Mouse (Mus musculus) thymus, postnatal 36 days (tissue): ENCODE measurements around the gene Klhl35.
"Not testable (repeated sequence)": the region's sequence is repeated elsewhere in the genome, so short reads cannot be mapped to it uniquely, and the experiment has no call there.

Experiments
- DNase-seq, 2 experiments: peaks; one replicate each; pipeline ENCODE4 v3.0.0; 2022; ENCODE audit warnings: mixed read lengths in 2 of 2

Klhl35 gene

DNA sequence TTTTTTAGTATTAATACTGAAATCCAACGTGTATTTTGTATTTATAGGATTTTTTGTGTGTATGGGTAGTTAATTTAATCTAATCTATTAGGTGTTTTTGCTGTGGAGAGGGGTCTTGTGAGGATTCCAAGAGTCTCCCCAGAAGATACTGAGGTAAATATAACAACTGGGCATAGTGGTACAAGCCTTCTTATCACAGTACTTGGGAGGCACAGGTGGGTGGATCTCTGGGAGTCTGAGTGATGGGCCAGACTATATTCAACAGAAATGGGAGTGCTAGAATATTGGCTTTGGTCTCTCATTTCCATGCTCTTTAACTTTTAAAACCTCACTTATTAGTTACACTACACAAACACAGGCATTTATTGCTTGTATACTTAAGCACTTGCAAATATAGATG lies 35.3 kb downstream of the Klhl35 start:
- DNase-seq, result no peak

DNA sequence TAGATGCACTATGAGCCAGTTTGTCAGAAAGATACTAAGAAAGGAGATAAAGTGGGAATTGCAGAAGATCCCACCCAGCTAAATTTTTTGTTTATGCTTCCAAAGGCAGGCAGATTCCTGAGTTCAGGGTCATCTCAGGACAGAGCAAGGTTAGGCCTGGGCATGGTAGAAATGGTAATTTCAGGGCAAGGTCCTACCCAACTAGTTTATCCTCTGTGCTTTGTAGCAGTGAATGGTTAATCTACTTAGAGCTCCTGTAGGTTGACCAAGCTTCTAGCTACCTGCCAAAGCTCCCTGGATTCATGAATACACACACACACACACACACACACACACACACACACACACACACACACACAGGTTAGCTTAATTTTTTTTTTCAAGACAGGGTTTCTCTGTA lies 38.8 kb downstream of the Klhl35 start:
- DNase-seq, result no peak

DNA sequence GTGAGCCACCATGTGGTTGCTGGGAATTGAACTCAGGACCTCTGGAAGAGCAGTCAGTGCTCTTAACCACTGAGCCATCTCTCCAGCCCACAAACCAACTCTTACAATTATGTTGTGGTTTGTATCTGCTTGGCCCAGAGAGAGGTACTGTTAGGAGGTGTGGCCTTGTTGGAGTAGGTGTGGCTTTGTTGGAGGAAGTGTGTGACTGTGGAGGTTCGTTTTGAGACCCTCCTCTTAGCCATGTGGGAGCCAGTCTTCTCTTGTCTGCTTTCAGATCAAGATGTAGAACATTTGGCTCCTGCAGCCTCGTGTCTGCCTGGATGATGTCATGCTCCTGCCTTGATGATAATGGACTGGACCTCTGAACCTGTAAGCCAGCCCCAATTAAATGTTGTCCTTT lies 42.4 kb downstream of the Klhl35 start:
- DNase-seq, result not testable (repeated sequence)

DNA sequence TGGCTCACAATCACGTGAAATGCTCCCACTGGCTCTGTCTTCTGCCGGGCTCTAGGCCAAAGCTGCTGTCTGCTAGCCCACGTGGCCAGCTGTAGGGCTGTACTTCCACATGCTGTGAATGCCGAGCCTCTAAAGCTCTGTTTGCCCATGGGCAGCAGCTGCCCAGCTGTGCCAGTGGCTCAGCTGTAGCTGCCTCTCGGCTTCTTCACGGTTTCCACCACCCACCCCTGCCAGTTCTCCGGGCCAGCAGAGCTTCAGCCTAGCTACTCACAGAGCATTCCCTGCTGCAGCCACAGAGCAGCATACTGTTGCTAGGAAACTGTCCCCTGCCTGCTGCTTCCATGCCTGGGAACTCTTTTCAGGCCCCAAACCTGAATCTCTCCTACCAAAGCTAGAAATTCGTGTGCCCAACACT lies 44.3 kb downstream of the Klhl35 start:
- DNase-seq, result no peak

DNA sequence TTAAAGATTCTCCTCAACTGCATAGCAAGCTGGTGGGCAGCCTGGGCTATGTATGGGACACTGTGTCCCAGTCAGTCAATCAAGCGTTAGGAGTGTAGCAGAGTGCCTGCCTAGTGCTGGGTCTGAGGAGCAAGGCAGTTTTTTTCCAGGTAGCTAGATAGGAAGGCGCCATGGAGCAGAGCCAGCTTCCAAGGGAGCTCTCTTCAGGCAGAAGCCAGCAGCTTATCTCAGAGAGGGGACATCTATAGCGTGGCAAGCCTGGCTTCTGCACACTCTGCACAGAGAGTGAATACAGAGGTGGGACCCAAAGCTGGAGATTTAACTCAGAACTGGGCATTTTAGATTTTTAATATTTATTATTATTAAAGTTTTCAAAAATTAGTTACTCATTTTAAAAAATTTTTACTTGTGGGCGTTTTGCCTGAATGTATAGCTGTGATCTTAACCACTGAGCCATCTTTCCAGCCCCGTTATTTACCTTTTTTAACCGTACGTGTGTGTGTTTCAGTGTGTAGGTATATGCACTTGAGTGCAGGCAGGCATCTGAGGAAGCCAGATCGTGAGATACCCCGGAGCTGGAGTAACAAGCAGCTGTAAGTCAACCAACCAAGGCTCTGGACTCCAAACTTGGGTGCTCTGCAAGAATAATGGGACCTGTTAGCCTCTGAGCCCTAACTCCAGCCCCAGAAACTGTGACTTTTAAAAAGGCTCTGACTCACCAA lies 50.4 kb downstream of the Klhl35 start:
- DNase-seq, result no peak

DNA sequence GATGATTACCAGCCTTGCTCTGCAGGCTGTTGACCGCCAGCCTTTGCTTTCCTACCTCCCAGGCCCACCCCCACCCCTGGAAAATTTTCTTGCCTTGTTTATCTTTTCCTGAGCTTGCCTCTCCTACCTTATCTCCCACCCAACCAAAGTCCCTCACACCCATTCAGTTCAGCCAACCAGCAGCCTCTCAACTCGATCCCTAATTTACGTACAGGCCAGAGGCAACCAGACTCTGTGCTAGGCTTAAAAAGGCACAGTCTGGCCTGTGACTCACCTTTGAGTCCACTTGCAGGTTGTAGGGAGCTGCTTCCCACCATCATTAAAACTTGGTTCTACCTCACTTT lies 51.0 kb downstream of the Klhl35 start:
- DNase-seq, result no peak

DNA sequence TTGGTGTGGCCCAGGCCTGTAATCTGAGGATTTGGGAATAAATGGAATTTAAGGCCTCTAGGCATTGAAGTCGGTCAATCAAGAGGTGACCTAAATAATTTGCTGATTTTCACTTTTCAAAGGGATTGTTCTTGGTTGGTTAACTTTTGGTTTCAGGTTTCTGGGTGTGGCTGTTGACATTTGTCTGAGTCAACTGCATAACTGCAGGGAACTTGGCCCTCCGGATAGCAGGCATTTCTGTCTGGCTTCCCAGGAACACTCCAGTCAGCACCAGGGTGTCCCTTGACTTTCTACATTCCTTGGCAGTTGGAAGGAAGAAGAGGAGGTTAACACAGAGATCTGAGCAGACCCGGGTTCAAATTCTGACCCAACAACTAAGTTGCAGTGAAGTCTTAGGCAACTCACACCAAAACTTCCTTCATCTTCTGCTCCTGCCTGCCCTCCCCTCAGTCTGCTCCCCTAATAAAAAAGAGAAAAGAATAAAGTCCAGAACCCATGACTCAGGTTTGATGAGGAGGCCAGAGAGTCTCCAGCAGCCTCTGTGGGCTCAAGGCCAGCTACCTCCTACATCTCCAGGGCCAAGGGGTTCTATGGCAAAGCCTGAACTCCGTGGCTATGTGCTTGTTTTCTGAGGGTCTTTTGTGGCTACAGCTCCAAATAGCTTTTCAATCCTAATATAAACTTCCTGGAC lies 53.3 kb downstream of the Klhl35 start:
- DNase-seq, result no peak

DNA sequence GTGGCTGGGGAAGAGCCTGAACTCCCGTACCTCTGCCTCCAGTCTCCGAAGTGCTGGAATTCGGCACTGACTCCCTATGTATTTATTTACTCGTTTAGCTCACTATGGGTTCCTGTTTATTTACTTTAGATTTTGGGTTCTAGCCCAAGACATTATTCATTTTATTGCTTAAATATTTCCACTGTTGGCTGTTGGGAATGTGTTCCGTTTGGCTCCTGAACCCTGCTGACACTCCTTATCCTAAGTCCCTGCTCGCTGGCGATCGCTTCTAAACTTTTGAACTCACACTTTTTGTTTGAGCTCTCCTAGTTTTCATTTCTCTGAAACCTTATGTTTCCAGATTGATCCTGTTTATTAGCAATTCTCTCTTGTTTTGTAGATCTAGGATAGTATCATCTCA lies 57.3 kb downstream of the Klhl35 start:
- no peak for DNase-seq
